Mouse (Mus musculus) forebrain, embryonic 10.5 days (tissue): Measurements from ENCODE around the gene Tmem254a. TPM values are rescaled to one million over a fixed set of nuclear protein-coding genes. Genes with fewer than 3 reads are reported as not detected.
"Not testable (repeated sequence)": the region's sequence is repeated elsewhere in the genome, so short reads cannot be mapped to it uniquely, and the experiment has no call there.

Experiments
- DNase-seq: peaks from one replicate; pipeline ENCODE4 v3.0.0-alpha.2; 2017; ENCODE audit warnings: low spot score; ENCODE audit errors: extremely low spot score
- H3K27ac ChIP-seq: fragments of 300-500 bp; sonication (generic); 2 replicates; pipeline ENCODE4 v1.5.1; 2016; ENCODE audit warnings: mild to moderate bottlenecking
- H3K27me3 ChIP-seq: fragments of 300-500 bp; sonication (generic); 2 replicates; pipeline ENCODE4 v1.6.1; 2016; ENCODE audit warnings: mild to moderate bottlenecking; ENCODE audit not compliant: poor library complexity, severe bottlenecking
- H3K36me3 ChIP-seq: fragments of 300-500 bp; sonication (generic); replicated peaks from 2 replicates; pipeline ENCODE4 v1.6.1; 2016; ENCODE audit warnings: mild to moderate bottlenecking, moderate library complexity
- H3K4me1 ChIP-seq: fragments of 300-500 bp; sonication (generic); 2 replicates; pipeline ENCODE4 v1.6.1; 2016
- H3K4me3 ChIP-seq: fragments of 300-500 bp; sonication (generic); 2 replicates; pipeline ENCODE4 v1.5.1; 2016; ENCODE audit warnings: mild to moderate bottlenecking, moderate library complexity
- H3K9me3 ChIP-seq: fragments of 300-500 bp; sonication (generic); 2 replicates; pipeline ENCODE4 v1.6.1; 2016; ENCODE audit warnings: mild to moderate bottlenecking, moderate library complexity
- WGBS: fragments of 180-500 bp; shearing (Covaris S2); methylation state at CpG from one replicate; pipeline ENCODE4 v1.1.7; 2016; 5-methylcytosine and 5-hydroxymethylcytosine counted together
- polyA plus RNA-seq: library from polyadenylated mRNA; unstranded; fragments of >200 nt; fragmentation: Nextera tagmentation; extraction: Ambion mirVana; gene quantifications from 2 replicates; pipeline ENCODE4 v1.2.1, GENCODE M21; 2016

The Tmem254a gene
- polyA plus RNA-seq, 1 experiment from 2014 or later: 3.1 TPM

DNA sequence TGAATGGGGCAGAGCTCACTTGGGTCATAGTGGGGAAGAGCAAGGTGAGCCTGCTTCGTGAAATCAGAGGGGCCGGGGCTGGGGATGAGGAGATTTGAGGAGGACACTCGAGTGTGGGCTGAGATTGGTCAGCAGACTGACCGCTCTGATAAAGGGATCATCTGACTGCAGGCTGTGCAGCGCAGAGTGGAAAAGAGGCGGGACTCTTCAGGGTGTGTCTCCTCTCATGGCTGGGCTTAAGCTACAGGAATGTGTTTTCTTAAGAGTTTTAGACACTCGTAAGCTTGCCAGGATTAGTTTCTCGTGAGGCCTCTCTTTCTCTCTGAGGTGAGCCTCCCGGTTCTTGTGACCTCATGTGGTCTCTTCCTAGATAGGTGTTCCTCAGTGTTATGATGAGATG lies 45.7 kb downstream of the Tmem254a start:
- H3K4me1 ChIP-seq, H3K27ac ChIP-seq, DNase-seq, H3K27me3 ChIP-seq, H3K4me3 ChIP-seq, H3K36me3 ChIP-seq, H3K9me3 ChIP-seq: not testable (repeated sequence)
- WGBS: no CpG with 5 or more reads among the region's 9 CpGs

DNA sequence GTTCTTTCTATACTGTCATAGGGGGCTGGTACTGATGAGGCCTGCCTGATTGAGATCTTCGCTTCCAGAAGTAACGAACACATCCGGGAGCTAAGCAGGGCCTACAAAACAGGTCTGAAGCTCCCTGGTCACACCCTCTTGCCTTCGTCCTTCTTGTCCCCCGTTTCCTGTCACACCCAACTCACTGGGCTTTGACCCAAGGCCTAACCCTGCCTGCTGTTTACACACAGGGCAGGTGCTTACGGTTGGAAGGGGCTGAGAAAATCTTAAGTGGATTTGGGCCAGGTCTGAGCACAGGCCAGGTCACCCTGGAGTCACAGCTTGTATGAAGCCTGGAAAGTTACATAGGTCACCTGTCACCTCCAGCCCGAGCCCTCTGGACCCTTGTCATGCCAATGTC lies 50.8 kb downstream of the Tmem254a start:
- WGBS: no CpG with 5 or more reads among the region's 7 CpGs
- H3K27me3 ChIP-seq: not testable (repeated sequence)

More for the DNA sequence above, 50.8 kb downstream of the Tmem254a start:
- DNase-seq, H3K9me3 ChIP-seq, H3K36me3 ChIP-seq, H3K27ac ChIP-seq, H3K4me3 ChIP-seq, H3K4me1 ChIP-seq: not testable (repeated sequence)

Other genes with a start within 250 kb of the Tmem254a start
- gene Ppif, start 233.5 kb downstream of the Tmem254a start, polyA plus RNA-seq: 65.8 and 71.0 TPM in 2 replicates
- 8.1 TPM in 2 replicates for gene Zcchc24, start 158.6 kb downstream of the Tmem254a start, polyA plus RNA-seq
- gene Anxa11, start 85.5 kb downstream of the Tmem254a start, polyA plus RNA-seq: 3.5 and 4.1 TPM in 2 replicates
- gene Plac9a, start 24.6 kb downstream of the Tmem254a start, polyA plus RNA-seq: not detected in 2 replicates
- gene Cphx1, start 10.6 kb upstream of the Tmem254a start, polyA plus RNA-seq: not detected in 2 replicates
- 2.9 and 3.9 TPM in 2 replicates for gene Duxbl1, start 50.9 kb upstream of the Tmem254a start, polyA plus RNA-seq
- 0.55 TPM in 1 of 2 replicates, not detected in the other for gene Gm9780, start 115.0 kb upstream of the Tmem254a start, polyA plus RNA-seq
- gene Tmem254c, start 139.7 kb upstream of the Tmem254a start, polyA plus RNA-seq: 18.2 and 19.0 TPM in 2 replicates
- gene Cphx2, start 153.8 kb upstream of the Tmem254a start, polyA plus RNA-seq: not detected in 2 replicates
- gene Cphx3, start 154.6 kb upstream of the Tmem254a start, polyA plus RNA-seq: not detected in 2 replicates
- gene Duxbl2, start 190.7 kb upstream of the Tmem254a start, polyA plus RNA-seq: not detected in 2 replicates